Mouse (Mus musculus) cerebellum, adult 8-10 months (tissue): ENCODE data around the gene Cox20.
A peak's percentile ranks its signal among the peaks of the same experiment; 100 is the strongest.
"Not testable (repeated sequence)": the region's sequence is repeated elsewhere in the genome, so short reads cannot be mapped to it uniquely, and the experiment has no call there.

ENCODE experiments used
- DNase-seq: peaks from one replicate; pipeline ENCODE4 v3.0.0; 2022

Gene Cox20

DNA sequence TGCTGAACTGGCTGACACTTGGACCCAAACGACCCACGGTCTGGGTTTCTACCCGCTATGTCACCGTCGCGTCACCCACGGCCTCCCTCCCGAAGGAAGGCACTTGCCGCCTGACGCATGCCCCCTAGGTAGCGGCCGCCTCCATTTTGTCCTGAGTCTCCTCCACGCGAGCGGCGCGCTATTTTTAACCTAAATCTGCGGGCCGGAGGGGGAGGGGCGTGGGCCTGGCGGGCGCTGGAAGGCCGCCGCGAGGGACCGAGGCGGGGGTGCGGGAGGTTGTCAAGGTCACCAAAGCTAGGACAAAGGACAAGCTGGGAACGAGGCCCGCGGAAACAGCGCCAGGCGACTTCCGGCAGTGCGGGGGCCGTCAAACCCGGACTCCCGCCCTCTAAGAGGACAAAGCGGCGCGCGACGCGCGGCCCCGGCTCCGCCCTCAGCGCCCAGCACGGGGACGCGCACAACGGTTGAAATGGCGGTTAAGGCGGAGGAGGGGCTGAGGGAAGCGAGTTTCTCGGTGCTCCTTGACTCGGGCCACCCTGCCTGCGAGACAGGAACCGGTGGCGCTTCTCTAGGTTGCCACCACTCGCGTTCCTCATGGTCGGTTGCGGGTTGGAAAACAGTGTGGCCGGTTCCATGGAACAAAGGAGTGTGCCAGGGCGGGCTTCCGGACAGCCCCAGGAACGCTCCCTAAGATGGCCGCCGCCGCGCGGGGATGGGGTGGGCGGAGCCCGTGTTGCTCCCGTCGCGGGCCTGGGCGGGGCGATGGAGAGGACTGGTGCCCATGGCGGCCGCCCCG, at the start of gene Cox20:
Cox20 (plus strand) TSS at position 742 of the 796 bp plus-strand sequence.
- DNase-seq = peak; percentile 97

DNA sequence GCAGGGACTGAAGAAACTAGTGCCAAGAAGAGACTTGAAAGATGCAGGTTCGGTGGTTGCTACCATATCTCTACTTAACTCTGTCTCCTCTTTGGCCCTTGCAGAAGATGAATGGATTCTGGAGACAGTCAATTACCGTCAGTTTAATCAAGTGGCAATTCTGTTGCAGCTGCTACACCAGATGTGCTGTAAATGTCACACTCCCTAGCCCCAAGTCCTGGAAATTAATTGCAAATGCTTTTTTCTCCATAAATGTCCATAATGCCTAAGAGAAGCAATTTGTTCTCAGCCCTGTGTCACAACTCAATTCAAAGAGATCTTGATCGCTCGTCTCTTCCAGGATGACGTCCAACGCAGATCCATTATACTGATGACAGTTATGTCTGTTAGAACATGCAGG, 48.3 kb upstream of the Cox20 start:
- no peak for DNase-seq

DNA sequence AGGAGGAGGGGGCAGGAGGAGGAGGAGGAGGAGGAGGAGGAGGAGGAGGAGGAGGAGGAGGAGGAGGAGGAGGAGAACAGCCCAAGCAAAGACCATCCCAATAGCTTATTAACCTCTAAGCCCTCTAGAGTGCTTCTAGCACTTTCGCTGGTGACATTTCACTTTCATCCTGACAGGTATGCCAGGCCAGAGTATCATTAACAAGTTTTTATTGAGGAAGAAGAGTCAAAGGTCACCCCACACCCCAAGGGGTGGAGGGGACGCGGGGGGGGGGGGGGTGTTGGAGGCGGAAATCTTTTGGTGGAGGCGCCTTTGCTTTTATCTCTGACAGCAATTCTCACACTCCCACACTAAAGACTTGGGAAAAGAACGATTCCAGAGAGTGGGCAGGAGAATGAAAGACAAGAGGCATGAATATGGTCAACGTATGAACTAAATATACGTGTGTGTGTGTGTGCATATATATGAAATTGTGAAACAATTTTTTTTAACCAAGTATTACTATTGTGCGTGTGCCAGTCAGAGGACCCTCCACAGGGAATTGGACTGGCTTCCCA, 43.7 kb upstream of the Cox20 start:
- no peak for DNase-seq

DNA sequence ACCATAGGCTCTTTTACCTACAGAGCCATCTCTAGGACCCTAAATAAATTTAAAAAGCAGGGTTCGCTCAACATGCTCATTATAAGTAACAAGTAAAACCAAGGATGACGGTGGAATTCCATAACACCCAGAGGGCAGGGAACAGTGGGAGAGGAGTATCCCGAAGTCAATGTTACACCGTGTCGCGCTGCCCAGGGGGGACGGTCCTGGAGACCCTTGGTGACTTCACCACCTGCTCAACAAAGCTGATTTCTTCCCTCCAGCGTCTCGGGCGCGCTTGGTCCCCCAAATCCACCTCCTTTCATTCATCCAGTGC, 43.2 kb upstream of the Cox20 start:
- no peak for DNase-seq

DNA sequence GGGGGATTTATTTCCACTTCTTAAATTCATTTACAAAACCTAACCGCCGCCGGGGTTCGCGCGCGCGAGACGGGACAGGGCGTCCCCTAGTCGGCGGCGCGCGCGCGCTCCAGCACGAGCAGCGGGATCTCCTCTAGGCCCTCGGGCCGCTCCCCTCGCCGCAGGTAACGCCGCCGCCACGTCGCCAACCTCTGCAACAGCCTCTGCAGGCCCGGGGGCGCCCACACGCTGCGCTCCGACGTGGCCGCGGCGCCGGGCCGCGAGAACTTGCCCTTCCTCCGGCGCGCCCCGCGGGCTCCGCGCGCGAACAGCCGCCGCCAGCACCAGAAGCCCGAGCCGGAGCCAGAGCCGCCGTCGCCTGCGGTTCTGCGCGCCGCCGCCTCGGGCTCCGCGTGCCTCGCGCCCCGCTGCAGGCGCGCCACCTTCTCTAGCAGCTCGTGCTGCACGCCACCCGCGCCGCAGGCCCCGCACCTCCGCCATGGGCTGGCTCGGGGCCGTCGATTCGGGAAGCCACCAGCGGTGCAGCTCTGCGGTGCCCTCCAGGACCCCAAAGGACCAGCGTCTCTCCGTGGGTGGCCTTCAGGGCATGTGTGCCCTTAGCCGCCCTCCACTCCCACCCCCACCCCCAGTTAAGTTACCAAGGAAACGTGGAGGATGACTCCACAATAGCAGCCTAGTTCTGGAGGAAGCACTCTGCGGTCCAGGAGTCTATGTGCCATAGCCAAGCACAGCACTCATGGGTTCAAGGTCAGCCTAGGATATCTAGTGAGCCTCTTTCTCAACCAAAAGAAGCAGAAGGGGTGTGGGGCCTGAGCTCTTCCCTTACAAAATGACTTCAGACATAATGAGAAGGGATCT, 42.6 kb upstream of the Cox20 start:
- peak; percentile 64 for DNase-seq

DNA sequence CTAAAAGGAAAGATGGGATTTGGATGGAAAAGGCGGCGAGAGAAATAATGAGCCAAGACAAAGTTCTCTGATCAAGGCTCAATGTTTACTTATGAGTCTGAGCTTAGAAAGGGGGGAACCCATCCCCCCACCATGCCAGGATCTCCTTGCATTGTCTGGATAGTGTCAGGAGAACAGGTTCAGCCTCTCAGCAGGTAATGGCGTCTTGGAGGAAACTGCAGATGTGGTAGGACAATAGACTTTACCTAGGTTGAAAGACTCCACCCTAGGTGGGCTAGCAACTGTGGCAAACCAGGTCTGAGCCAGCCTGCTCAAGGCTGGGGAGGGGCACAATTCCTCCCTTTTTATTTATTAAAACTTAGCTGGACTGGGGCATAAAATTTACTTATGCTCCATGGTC, 35.6 kb upstream of the Cox20 start:
- DNase-seq = not testable (repeated sequence)

DNA sequence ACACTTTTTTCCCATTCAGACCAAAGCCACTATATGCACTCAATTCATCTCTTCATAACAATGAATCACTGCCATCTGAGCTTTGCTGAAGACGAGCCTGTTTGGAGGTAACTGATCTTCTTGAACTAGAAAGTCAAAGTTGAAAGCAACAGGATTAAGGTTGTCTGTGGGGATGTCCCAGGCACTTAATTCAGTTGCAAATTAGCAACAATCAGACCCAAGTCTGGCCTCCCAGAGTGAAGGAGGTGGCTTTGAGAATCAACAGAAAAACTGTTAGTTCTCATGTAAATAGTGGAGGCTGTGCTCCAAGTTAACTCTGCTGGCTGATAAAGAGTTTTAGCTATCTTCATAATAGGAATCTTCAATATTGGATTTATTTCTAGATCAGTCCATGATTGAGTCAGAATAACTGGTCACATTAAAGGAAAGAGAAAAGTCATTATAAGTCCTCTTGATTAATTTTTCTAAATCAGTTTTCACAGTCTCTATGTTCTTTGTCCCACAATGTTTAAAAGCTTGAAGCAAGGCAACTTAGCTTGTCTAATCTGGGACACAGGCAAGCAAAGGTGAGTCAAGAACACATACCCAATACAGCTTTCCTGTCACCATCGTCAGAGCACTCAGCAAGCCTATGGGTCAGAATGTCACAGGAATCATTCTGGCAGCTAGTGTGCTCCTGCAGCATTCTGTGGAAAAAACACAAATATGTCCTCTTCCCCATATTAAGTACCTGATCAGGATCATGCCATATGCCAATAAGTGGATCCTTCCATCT, 34.8 kb upstream of the Cox20 start:
- DNase-seq = no peak

DNA sequence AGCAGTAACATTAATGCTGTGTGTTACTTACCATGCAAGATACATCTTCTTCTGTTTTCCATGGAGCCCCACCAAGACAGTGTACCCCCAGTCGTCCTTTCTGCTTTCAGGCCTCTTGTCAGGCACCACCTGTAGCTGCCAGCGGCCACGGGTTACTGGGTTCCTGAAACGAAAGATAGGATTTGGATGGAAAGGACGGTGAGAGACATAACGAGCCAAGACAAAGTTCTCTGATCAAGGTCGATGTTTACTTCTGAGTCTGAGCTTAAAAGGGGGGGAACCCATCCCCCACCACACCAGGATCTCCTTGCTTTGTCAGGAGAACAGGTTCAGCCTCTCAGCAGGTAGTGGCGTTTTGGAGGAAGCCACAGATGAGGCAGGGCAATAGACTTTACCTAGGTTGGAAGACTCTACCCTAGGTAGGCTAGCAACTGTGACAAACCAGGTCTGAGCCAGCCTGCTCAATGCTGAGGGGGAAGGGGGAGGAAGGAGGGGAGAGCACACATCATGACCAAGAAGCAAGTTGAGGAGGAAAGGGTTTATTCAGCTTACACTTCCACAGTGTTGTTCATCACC, 31.2 kb upstream of the Cox20 start:
- DNase-seq = no peak

DNA sequence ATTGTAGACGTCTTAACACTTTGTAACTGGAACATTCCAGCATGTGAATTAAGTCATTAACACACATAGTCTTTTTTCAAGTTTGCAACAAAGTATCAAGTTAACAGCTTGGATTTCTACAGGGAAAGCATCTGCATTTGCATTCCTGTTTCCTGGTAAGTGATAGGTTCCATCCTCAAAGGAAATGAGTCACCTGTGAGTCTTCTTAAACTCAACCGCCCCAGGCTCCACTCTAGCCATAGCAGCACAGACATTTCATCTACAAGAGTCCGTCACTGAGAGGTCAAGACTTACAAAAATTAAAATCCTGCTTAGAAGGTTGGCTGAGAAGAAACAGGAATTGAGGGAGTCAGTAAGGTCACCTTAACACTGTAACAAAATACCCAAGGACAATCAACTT, 27.2 kb upstream of the Cox20 start:
- DNase-seq = no peak

DNA sequence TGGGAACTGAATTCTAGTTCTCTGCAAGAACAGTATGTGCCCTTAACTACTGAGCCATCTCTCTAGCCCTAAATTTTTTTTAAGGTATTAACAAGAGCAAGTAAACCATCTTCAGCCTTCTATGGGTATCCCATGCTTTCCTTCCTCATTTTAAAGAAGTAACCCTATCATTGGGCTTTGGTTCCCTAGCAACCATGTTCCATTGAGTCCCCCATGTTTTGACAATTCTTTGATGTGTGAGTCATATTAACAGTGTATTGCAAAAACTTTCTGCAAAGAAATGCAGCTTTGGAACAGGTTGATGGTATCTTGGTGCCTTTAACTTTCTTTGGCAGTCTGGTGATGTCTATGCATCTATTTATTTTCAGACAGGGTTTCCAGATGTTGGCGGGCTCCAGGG, 24.9 kb upstream of the Cox20 start:
- no peak for DNase-seq

DNA sequence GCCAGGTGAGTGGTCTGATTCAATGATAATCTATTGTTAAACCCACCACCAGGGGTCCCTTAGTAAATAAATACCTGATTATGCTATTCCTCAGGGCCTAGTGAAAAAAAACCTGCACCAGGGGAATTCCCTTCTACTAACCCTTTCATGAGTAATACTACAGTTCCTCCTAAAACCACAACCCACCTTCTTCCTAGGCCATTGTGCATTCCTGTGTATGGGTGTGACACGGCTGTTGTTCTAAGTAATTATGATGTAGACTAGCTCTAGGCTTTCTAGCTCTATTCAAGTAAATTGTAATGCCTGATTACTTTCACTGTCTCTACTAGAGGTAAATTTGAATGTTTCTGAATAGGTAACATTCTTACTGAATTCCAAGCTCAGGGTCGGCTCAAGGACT, 17.7 kb upstream of the Cox20 start:
- DNase-seq = not testable (repeated sequence)

DNA sequence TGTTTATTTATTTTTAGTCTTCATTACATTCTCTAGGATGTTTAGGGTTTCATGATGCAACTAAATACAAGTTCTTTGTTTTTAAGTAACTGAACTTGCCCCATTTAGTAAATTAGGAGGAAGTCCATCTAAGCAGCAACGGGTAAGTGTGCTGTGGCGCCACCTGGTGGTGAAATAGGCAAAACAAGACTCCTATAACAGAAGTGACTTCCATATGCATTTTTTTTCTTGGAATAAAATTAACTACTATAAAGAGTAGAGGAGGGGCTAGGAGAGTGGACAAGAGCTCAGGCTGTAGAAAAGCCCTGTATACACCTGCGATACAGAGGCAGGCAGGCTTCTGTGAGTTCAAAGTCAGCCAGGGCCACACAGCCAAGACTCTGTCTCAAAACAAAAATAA, 15.5 kb upstream of the Cox20 start:
- peak; percentile 72 for DNase-seq

DNA sequence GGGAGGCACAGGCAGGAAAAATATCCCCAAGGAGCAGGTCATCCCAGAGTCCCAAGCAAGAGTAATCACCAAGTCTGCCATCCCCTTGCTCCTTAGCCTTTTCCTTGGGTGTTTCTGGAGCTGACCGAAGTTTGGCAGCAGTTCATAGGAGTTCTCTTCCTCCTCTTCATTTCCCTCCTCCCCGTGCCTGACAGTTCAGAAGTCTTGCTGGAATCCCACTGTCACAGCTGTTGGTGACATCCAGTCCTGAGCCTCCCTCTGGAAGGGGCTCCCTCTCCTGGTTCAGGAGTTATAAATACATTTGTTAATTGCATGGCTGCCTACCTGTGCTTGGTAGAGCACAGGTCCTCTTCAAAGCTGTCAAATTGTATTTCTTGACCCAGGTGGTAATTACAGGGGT, 9.4 kb upstream of the Cox20 start:
- no peak for DNase-seq

DNA sequence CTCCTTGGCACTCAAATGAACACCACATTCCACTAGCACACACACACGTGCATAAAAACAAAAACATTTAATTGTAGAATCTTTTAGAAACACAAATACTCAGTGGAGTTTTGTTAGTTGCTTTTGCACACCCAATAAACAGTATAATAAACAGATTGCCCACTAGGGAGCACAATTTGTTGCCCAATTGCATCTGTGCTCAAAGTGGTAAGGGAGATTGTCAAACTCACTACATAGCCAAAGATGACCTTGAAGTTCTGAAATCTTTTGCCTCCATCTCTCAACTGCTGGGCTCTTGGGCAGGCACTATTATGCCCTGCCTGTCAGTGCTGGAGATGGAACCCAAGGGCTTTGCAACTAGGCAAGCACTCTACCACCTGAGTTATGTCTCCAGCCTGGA, 8.8 kb upstream of the Cox20 start:
- DNase-seq = no peak

DNA sequence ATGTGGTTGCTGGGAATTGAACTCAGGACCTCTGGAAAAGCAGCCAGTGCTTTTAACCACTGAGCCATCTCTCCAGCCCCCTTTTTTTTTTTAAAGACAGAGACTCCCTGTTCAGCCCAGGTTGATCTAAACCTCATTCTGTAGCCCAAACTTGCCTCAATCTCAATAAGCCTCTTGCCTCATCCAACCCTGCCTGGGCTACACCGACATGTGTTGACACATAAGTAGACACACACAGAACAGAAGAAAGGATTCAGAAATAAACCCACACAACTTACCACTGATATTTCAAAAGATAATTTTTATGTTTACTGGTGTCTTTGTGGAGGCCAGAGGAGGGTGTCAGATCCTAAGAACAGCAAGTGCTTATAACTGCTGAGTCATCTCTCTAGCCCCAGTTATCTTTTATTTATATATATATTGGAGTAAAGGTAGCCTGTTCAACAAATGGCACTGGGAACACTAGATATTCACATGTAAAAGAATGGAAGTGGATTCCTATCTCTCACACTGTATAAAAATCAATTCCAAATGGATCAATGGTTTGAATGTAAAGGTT, 5.8 kb upstream of the Cox20 start:
- DNase-seq = no peak

DNA sequence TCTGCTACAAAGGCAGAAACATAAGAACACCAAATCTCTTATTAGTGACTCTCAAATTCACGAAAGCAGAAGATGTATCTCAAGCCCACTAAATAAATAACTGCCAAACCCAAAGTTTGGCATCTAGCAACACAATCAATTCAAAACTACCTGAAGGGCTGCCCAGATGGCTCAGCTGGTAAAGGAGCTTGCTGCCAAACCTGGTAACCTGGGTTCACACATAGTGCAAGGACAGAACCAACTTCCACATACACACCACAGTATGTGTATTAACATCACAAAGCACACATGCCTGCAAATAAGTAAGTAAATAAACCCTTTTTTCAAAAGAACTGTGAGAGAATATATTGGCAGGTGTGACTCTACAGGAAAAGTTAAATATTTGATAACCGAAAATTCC, 4.7 kb upstream of the Cox20 start:
- no peak for DNase-seq

DNA sequence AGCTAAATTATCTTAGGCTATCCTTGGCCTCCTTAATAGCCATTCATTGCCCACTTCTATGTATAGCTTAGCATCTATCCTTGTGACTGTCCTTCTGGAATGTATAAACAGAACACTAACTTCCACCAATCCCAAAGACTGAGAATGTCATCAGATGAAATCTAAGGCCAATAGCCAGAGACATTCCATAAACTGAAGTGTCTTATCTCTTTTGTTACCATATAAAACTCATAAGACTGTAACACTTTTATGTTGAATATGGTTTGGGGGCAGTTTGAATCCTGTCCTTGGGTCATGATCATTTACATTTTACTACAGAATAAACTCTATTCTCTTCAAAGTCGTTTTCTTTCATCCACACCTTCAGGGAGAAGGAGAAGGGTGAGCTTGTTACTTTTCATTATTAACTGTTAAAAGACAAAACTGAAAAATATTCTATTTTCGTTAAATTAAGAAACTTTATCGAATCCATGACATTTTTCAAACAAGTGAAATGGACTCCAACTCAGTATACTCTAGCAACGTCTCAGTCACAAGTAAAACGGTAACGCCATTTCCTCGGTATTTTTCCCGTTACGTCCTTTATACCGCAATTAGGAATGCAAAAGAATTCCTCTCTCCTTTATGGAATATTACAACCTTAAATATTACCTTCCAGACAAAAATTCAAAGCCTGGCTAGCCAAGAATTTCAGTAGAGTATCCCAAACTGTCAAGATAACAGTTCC, 1.5 kb upstream of the Cox20 start:
- DNase-seq = no peak

DNA sequence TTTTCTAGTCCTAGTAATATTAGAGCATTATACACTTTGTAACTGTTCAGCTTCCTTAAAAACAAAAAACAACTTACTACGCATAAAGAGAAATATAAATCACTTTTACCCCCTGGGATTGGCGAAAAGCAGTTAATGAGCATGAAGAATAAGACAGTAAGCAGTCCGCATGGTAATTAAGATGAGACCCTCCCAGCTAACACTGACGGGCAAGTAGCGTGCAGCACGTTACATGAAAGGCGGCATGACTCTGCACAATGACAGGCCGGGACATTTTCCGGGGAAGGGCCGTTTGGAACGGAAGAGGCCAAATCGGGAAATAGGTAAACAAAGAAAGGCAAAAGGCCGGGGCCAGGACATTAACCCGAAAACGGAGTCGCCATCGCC, 935 bp upstream of the Cox20 start:
- DNase-seq = no peak

DNA sequence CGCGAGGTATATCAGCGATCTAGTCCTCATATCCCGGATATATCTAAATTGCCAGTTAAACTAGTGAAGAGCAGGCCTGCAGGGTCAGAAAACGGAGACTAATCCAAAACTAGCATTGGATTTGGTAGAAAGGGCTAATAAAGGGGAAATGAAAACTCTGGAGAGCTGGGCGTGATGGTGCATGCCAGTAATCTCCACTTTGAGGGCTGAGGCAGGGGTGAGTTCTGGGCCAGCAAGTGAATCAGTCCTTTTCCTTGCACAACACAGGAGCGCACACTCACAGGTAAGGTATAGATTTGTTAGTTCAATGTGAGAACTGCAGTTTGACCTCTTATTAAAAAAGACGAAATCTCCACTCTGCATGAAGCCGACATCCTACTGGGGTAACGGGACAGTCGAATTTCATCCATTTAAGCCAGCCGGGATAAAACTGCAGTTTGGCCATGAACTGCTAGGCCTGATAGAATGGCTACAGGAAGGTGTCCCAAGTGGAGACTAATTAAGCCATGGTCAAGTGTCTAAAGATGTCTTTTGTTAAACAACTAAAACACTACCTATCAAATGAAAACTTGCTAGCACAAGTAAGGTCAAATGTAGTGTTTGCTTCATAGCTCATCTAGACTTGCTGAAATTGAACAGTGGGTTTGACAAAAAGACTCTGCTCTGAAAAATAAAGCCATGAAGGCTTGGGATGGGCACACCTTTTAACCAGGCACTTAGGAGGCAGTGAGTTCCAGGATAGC, 536 bp downstream of the Cox20 start:
- DNase-seq = peak; percentile 56

DNA sequence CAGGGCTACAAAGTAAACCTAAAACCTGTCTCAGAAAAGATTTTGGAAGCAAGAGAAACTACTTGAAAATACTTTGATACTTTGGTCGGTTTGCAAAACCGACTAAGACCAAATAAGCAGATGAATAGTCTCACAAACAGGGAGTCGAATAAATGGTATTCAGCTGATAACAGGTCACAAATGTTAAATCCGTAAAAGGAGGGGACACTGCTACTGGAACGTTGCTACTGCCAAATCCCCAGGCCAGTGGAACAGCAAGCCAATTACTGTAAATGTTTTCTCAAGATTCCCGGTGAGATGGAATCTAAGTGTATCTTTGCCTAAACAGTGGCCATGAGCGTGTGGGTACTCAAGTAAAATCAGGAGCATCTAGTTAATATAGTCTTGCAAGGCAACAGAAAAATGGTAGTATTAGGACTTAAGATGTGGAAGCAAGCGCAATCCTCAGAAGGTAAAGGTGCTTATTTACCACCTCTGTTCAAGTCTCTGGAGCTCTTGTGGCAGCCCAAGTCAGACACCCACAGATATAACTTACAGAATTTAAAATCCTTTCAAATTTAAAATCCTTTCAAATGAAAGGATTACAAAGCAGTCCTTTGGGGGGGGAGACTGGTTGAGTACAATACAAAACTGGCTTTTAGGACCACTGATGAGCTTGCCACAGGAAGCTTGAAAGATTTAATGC, 1.2 kb downstream of the Cox20 start:
- DNase-seq = no peak
